Mouse (Mus musculus): ENCODE measurements at regions not wholly inside any gene's neighbourhood (a gene's known extent, or its start where the extent isn't known, plus 50 kb on each side); places are given as distances from the start of the nearest gene placed in this dataset.

GRCm38 (mm10) chr1:92277199-92277747, 81.8 kb upstream of the Hdac4 start:
- TF ChIP-seq CTCF (IDR thresholded peaks at IDR 0.05; ENCODE audit: insufficient read depth, low read depth, low read length) (no peak), POLR2A (IDR thresholded peaks at IDR 0.05; ENCODE audit: insufficient read depth, low read depth, low read length) (no peak)

All from olfactory bulb, adult 2 months (tissue).